In genomic region chr11:118427266-118427779, GRCm38 (mm10) we compare ENCODE assay signal across 9 mouse cellular contexts. TPM values are rescaled to one million over a fixed set of nuclear protein-coding genes. Genes with fewer than 3 reads are reported as not detected.
DNase-seq lines count a peak whose midpoint lies in the region; ATAC-seq and TF ChIP-seq lines count a peak whose summit lies in the region.
"Had no signal": no experiment of that assay in that cellular context is flagged by ENCODE, and none has a peak within 500 bp of the region (broad histone marks: within the 10 kb centered on the region; RNA-seq: fewer than 3 reads in every experiment).

No protein-coding gene starts in this region.

- WGBS in kidney, embryonic 15.5 days: 21% methylated on average over 3 of the region's 3 CpGs
- 27% methylated on average over 3 of the region's 3 CpGs for WGBS in embryonic facial prominence, embryonic 11.5 days
- WGBS in heart, postnatal 0 days: 29% methylated on average over 3 of the region's 3 CpGs

- TF ChIP-seq EP300 in heart, postnatal 0 days (IDR thresholded peaks at IDR 0.05; ENCODE audit: low read depth): no peak

- no peak overlapping the region for H3K9ac ChIP-seq in kidney, embryonic 15.5 days
- no peak overlapping the region for H3K9ac ChIP-seq in embryonic facial prominence, embryonic 11.5 days (replicated peaks; ENCODE audit: low read length)
- H3K9ac ChIP-seq in heart, postnatal 0 days (replicated peaks; ENCODE audit: low read depth, low read length): no peak overlapping the region

- ATAC-seq in kidney, embryonic 15.5 days (replicated peaks; ENCODE audit: low FRiP score): no peak
- no peak for ATAC-seq in embryonic facial prominence, embryonic 11.5 days (replicated peaks; ENCODE audit: insufficient number of reproducible peaks, low FRiP score, low TSS enrichment, low read depth)
- no peak for ATAC-seq in heart, postnatal 0 days (ENCODE audit: insufficient read depth, low read depth)

- H3K27ac ChIP-seq in kidney, embryonic 15.5 days: peak overlapping the region; percentile 76; the same call in 1 of the 2 replicates
- H3K27ac ChIP-seq in embryonic facial prominence, embryonic 11.5 days (replicated peaks; ENCODE audit: low read depth, low read length): no peak overlapping the region; the same call in 1 of the 2 replicates
- H3K27ac ChIP-seq in heart, postnatal 0 days (ENCODE audit: low read depth): peak overlapping the region; percentile 77; the same call in 1 of the 2 replicates

- H3K79me2 ChIP-seq in myocyte (ENCODE audit: control insufficient read depth, insufficient read depth): no peaks in the 10 kb centered on the region

- no peak for TF ChIP-seq POLR2A in myocyte (IDR thresholded peaks at IDR 0.05; ENCODE audit: insufficient read length, low read depth)

- H3K4me1 ChIP-seq in kidney, embryonic 15.5 days: peaks cover 61% of the 10 kb centered on the region
- H3K4me1 ChIP-seq in embryonic facial prominence, embryonic 11.5 days (ENCODE audit: control insufficient read depth, insufficient read depth, low read length): peaks cover 14% of the 10 kb centered on the region
- H3K4me1 ChIP-seq in heart, postnatal 0 days (ENCODE audit: control insufficient read depth, insufficient read depth): peaks cover 37% of the 10 kb centered on the region

- DNase-seq in kidney, adult 9 months: no peak
- DNase-seq in embryonic facial prominence, embryonic 11.5 days (ENCODE audit: low spot score): peak; percentile 48
- DNase-seq in heart, postnatal 0 days (ENCODE audit: low spot score): no peak
- no peak for DNase-seq in cerebellum, adult 9-11 months
- DNase-seq in cerebellum, postnatal 36 days: no peak
- DNase-seq: adrenal gland, postnatal 25 days had no signal

- no peak overlapping the region for H3K4me3 ChIP-seq in kidney, embryonic 15.5 days (replicated peaks)
- no peak overlapping the region for H3K4me3 ChIP-seq in embryonic facial prominence, embryonic 11.5 days (ENCODE audit: low read depth, low read length)
- H3K4me3 ChIP-seq in heart, postnatal 0 days (ENCODE audit: low read depth, low read length): peak overlapping the region; percentile 38; the same call in 1 of the 2 replicates
- no peak overlapping the region for H3K4me3 ChIP-seq in myocyte

- no peak overlapping the region for H3ac ChIP-seq in myocyte (ENCODE audit: control insufficient read depth, insufficient read length)

- no peaks in the 10 kb centered on the region for H3K9me3 ChIP-seq in kidney, embryonic 15.5 days (replicated peaks)
- no peaks in the 10 kb centered on the region for H3K9me3 ChIP-seq in embryonic facial prominence, embryonic 11.5 days (replicated peaks; ENCODE audit: control insufficient read depth, low read length)
- no peaks in the 10 kb centered on the region for H3K9me3 ChIP-seq in heart, postnatal 0 days (replicated peaks; ENCODE audit: control insufficient read depth, low read length)

- no peak for TF ChIP-seq CTCF in heart, postnatal 0 days (IDR thresholded peaks at IDR 0.05; ENCODE audit: low read depth)

- H3K4me2 ChIP-seq in kidney, embryonic 15.5 days: peak overlapping the region; percentile 65
- H3K4me2 ChIP-seq in embryonic facial prominence, embryonic 11.5 days (ENCODE audit: low read depth, low read length): no peak overlapping the region; the same call in 1 of the 2 replicates
- peak overlapping the region; percentile 49 for H3K4me2 ChIP-seq in heart, postnatal 0 days (ENCODE audit: low read depth, low read length)
- H3K4me2 ChIP-seq in myocyte (ENCODE audit: low read depth): peak overlapping the region; percentile 60

- H3K36me3 ChIP-seq in kidney, embryonic 15.5 days: no peaks in the 10 kb centered on the region
- no peaks in the 10 kb centered on the region for H3K36me3 ChIP-seq in embryonic facial prominence, embryonic 11.5 days (replicated peaks; ENCODE audit: control insufficient read depth, insufficient read depth, low read depth, low read length)
- no peaks in the 10 kb centered on the region for H3K36me3 ChIP-seq in heart, postnatal 0 days (replicated peaks; ENCODE audit: control insufficient read depth, insufficient read depth, low read length)
- H3K36me3 ChIP-seq in myocyte (ENCODE audit: control insufficient read depth, insufficient read depth): no peaks in the 10 kb centered on the region

- H3K27me3 ChIP-seq in kidney, embryonic 15.5 days: peaks cover 13% of the 10 kb centered on the region; the same call in 1 of the 2 replicates
- no peaks in the 10 kb centered on the region for H3K27me3 ChIP-seq in embryonic facial prominence, embryonic 11.5 days (ENCODE audit: control insufficient read depth, insufficient read depth, low read length)
- H3K27me3 ChIP-seq in heart, postnatal 0 days (ENCODE audit: control insufficient read depth, insufficient read depth, low read length): 0 out of 2 replicates have a peak, but pooled peaks cover 12% of the 10 kb centered on the region
- H3K27me3 ChIP-seq in myocyte (ENCODE audit: control insufficient read depth, insufficient read depth, insufficient read length): no peaks in the 10 kb centered on the region

TF ChIP-seq in myocyte, 11 proteins besides CTCF, POLR2A, EP300 and RAD21:
- no peak for TF ChIP-seq USF1 (IDR thresholded peaks at IDR 0.05; ENCODE audit: low read depth)
- TF ChIP-seq E2F4 (IDR thresholded peaks at IDR 0.05; ENCODE audit: insufficient read depth): no peak
- no peak for TF ChIP-seq TCF12 (IDR thresholded peaks at IDR 0.05; ENCODE audit: insufficient read depth, poor library complexity, severe bottlenecking)

RNA-seq across cellular contexts. Expression of gene C1qtnf1, which starts 0.7 kb away (rescaled TPM):
- 5.9 and 7.2 TPM in 2 replicates for polyA plus RNA-seq in kidney, embryonic 15.5 days (2015; fragmentation: Nextera tagmentation; extraction: Ambion mirVana)
- 5.0 and 5.2 TPM in 2 replicates for polyA plus RNA-seq in embryonic facial prominence, embryonic 11.5 days (2014; fragmentation: Nextera tagmentation; extraction: Ambion mirVana)
- total RNA-seq in heart, postnatal 0 days (2014; rRNA removed; ENCODE audit: low replicate concordance): 5.8 and 12.6 TPM in 2 replicates
- polyA plus RNA-seq in heart, postnatal 0 days (2015; fragmentation: Nextera tagmentation; extraction: Ambion mirVana): 7.8 and 8.3 TPM in 2 replicates
- 9.8 TPM for polyA plus RNA-seq in myocyte (2012; fragmentation: generic; extraction: Trizol)
- total RNA-seq: megakaryocyte progenitor cell, adult 5-6 weeks had no signal

RNA-seq across cellular contexts. Expression of gene Cant1, which starts 8.4 kb away (rescaled TPM):
- 26.7 and 32.9 TPM in 2 replicates for polyA plus RNA-seq in kidney, embryonic 15.5 days (2015; fragmentation: Nextera tagmentation; extraction: Ambion mirVana)
- polyA plus RNA-seq in embryonic facial prominence, embryonic 11.5 days (2014; fragmentation: Nextera tagmentation; extraction: Ambion mirVana): 19.5 and 23.2 TPM in 2 replicates
- 28.3 and 35.5 TPM in 2 replicates for total RNA-seq in heart, postnatal 0 days (2014; rRNA removed; ENCODE audit: low replicate concordance)
- polyA plus RNA-seq in heart, postnatal 0 days (2015; fragmentation: Nextera tagmentation; extraction: Ambion mirVana): 10.4 and 12.6 TPM in 2 replicates
- 33.7 TPM for polyA plus RNA-seq in myocyte (2012; fragmentation: generic; extraction: Trizol)

RNA-seq across cellular contexts. Expression of gene Lgals3bp, which starts 25.4 kb away (rescaled TPM):
- 13.6 and 18.2 TPM in 2 replicates for polyA plus RNA-seq in kidney, embryonic 15.5 days (2015; fragmentation: Nextera tagmentation; extraction: Ambion mirVana)
- polyA plus RNA-seq in embryonic facial prominence, embryonic 11.5 days (2014; fragmentation: Nextera tagmentation; extraction: Ambion mirVana): 1.0 and 1.7 TPM in 2 replicates
- 77.9 and 83.1 TPM in 2 replicates for total RNA-seq in heart, postnatal 0 days (2014; rRNA removed; ENCODE audit: low replicate concordance)
- polyA plus RNA-seq in heart, postnatal 0 days (2015; fragmentation: Nextera tagmentation; extraction: Ambion mirVana): 27.6 and 28.6 TPM in 2 replicates
- 16.4 TPM for polyA plus RNA-seq in myocyte (2012; fragmentation: generic; extraction: Trizol)

RNA-seq across cellular contexts. Expression of gene Engase, which starts 49.3 kb away (rescaled TPM):
- polyA plus RNA-seq in kidney, embryonic 15.5 days (2015; fragmentation: Nextera tagmentation; extraction: Ambion mirVana): 5.4 and 8.7 TPM in 2 replicates
- polyA plus RNA-seq in embryonic facial prominence, embryonic 11.5 days (2014; fragmentation: Nextera tagmentation; extraction: Ambion mirVana): 5.0 and 5.9 TPM in 2 replicates
- 9.1 and 12.0 TPM in 2 replicates for total RNA-seq in heart, postnatal 0 days (2014; rRNA removed; ENCODE audit: low replicate concordance)
- polyA plus RNA-seq in heart, postnatal 0 days (2015; fragmentation: Nextera tagmentation; extraction: Ambion mirVana): 3.0 and 3.6 TPM in 2 replicates
- polyA plus RNA-seq in myocyte (2012; fragmentation: generic; extraction: Trizol): 5.1 TPM
